Mouse (Mus musculus) embryonic facial prominence, embryonic 10.5 days (tissue): ENCODE data around the gene Tbc1d1. TPM values are rescaled to one million over a fixed set of nuclear protein-coding genes. Genes with fewer than 3 reads are reported as not detected.

ENCODE experiments used
- DNase-seq: peaks from one replicate; pipeline ENCODE4 v3.0.0-alpha.2; 2017; ENCODE audit warnings: low spot score
- H3K27ac ChIP-seq: fragments of 300-500 bp; sonication (generic); replicated peaks from 2 replicates; pipeline ENCODE4 v1.5.1; 2016; ENCODE audit warnings: mild to moderate bottlenecking
- H3K27me3 ChIP-seq: fragments of 300-500 bp; sonication (generic); replicated peaks from 2 replicates; pipeline ENCODE4 v1.6.1; 2016; ENCODE audit warnings: low read depth, mild to moderate bottlenecking; ENCODE audit not compliant: poor library complexity, severe bottlenecking
- H3K36me3 ChIP-seq: fragments of 300-500 bp; sonication (generic); replicated peaks from 2 replicates; pipeline ENCODE4 v1.6.1; 2016; ENCODE audit warnings: mild to moderate bottlenecking, moderate library complexity
- H3K4me1 ChIP-seq: fragments of 300-500 bp; sonication (generic); 2 replicates; pipeline ENCODE4 v1.6.1; 2016
- H3K4me3 ChIP-seq: fragments of 300-500 bp; sonication (generic); 2 replicates; pipeline ENCODE4 v1.5.1; 2016; ENCODE audit warnings: mild to moderate bottlenecking, moderate library complexity
- H3K9me3 ChIP-seq: fragments of 300-500 bp; sonication (generic); 2 replicates; pipeline ENCODE4 v1.6.1; 2016; ENCODE audit warnings: mild to moderate bottlenecking
- WGBS: fragments of 180-500 bp; shearing (Covaris S2); methylation state at CpG from one replicate; pipeline ENCODE4 v1.1.7; 2016; 5-methylcytosine and 5-hydroxymethylcytosine counted together
- polyA plus RNA-seq: library from polyadenylated mRNA; unstranded; fragments of >200 nt; fragmentation: Nextera tagmentation; extraction: Ambion mirVana; gene quantifications from 2 replicates; pipeline ENCODE4 v1.2.1, GENCODE M21; 2016

Gene Tbc1d1
- polyA plus RNA-seq, 1 experiment from 2014 or later, result 32.9 TPM

- Histone ChIP-seq H3K36me3 (no peaks in the 10 kb centered on the region), H3K27ac (no peak overlapping the region), H3K4me1 (peaks cover 19% of the 10 kb centered on the region), H3K4me3 (no peak overlapping the region), H3K9me3 (no peaks in the 10 kb centered on the region), H3K27me3 (peaks cover 41% of the 10 kb centered on the region)
- WGBS, result 86% methylated on average over 3 of the region's 3 CpGs
- DNase-seq, result no peak
Measured at GRCm38 (mm10) chr5:64164414-64164813, 8.3 kb downstream of the Tbc1d1 start.

GRCm38 (mm10) chr5:64165826-64166225 lies 9.7 kb downstream of the Tbc1d1 start:
- Histone ChIP-seq H3K4me1 (peaks cover 5% of the 10 kb centered on the region), H3K27me3 (peaks cover 27% of the 10 kb centered on the region), H3K36me3 (no peaks in the 10 kb centered on the region), H3K4me3 (no peak overlapping the region), H3K27ac (no peak overlapping the region), H3K9me3 (no peaks in the 10 kb centered on the region)
- DNase-seq, result no peak
- 63% methylated on average over 2 of the region's 2 CpGs for WGBS

GRCm38 (mm10) chr5:64168990-64169540 lies 13.0 kb downstream of the Tbc1d1 start:
- Histone ChIP-seq H3K4me3 (no peak overlapping the region), H3K27me3 (0 out of 2 replicates have a peak, but pooled peaks cover 7% of the 10 kb centered on the region), H3K27ac (no peak overlapping the region), H3K9me3 (no peaks in the 10 kb centered on the region), H3K36me3 (no peaks in the 10 kb centered on the region), H3K4me1 (peaks cover 2% of the 10 kb centered on the region; the same call in 1 of the 2 replicates)
- no peak for DNase-seq
- 94% methylated on average over 10 of the region's 10 CpGs for WGBS

GRCm38 (mm10) chr5:64172884-64173283 lies 16.8 kb downstream of the Tbc1d1 start:
- Histone ChIP-seq H3K27ac (no peak overlapping the region), H3K4me3 (no peak overlapping the region), H3K36me3 (no peaks in the 10 kb centered on the region), H3K9me3 (no peaks in the 10 kb centered on the region), H3K4me1 (peaks cover 6% of the 10 kb centered on the region; the same call in 1 of the 2 replicates), H3K27me3 (no peaks in the 10 kb centered on the region)
- WGBS, result 80% methylated on average over 3 of the region's 3 CpGs
- no peak for DNase-seq

- no peaks in the 10 kb centered on the region for H3K36me3 ChIP-seq
- no peaks in the 10 kb centered on the region for H3K9me3 ChIP-seq
- 84% methylated on average over 16 of the region's 16 CpGs for WGBS
- no peak overlapping the region for H3K27ac ChIP-seq
- no peak overlapping the region for H3K4me3 ChIP-seq
- peaks cover 6% of the 10 kb centered on the region; the same call in 1 of the 2 replicates for H3K4me1 ChIP-seq
- no peaks in the 10 kb centered on the region for H3K27me3 ChIP-seq
- DNase-seq, result no peak
Measured at GRCm38 (mm10) chr5:64173302-64173701, 17.2 kb downstream of the Tbc1d1 start.

GRCm38 (mm10) chr5:64174429-64174935 lies 18.4 kb downstream of the Tbc1d1 start:
- DNase-seq, result no peak
- Histone ChIP-seq H3K9me3 (no peaks in the 10 kb centered on the region), H3K36me3 (no peaks in the 10 kb centered on the region), H3K27me3 (no peaks in the 10 kb centered on the region), H3K27ac (no peak overlapping the region), H3K4me3 (no peak overlapping the region), H3K4me1 (peaks cover 6% of the 10 kb centered on the region; the same call in 1 of the 2 replicates)
- WGBS, result 71% methylated on average over 5 of the region's 5 CpGs

- DNase-seq, result no peak
- H3K27me3 ChIP-seq, result no peaks in the 10 kb centered on the region
- H3K4me1 ChIP-seq, result no peaks in the 10 kb centered on the region
- H3K4me3 ChIP-seq, result no peak overlapping the region
- WGBS, result 90% methylated on average over 8 of the region's 8 CpGs
- H3K9me3 ChIP-seq, result no peaks in the 10 kb centered on the region
- no peak overlapping the region for H3K27ac ChIP-seq
- no peaks in the 10 kb centered on the region for H3K36me3 ChIP-seq
Measured at GRCm38 (mm10) chr5:64180548-64180947, 24.4 kb downstream of the Tbc1d1 start.

- no peak for DNase-seq
- H3K27me3 ChIP-seq, result no peaks in the 10 kb centered on the region
- 85% methylated on average over 4 of the region's 4 CpGs for WGBS
- no peaks in the 10 kb centered on the region for H3K4me1 ChIP-seq
- H3K27ac ChIP-seq, result no peak overlapping the region
- H3K9me3 ChIP-seq, result no peaks in the 10 kb centered on the region
- H3K4me3 ChIP-seq, result no peak overlapping the region
- no peaks in the 10 kb centered on the region for H3K36me3 ChIP-seq
Measured at GRCm38 (mm10) chr5:64183712-64184111, 27.6 kb downstream of the Tbc1d1 start.

- Histone ChIP-seq H3K27ac (no peak overlapping the region), H3K4me1 (no peaks in the 10 kb centered on the region), H3K36me3 (no peaks in the 10 kb centered on the region), H3K4me3 (no peak overlapping the region), H3K27me3 (no peaks in the 10 kb centered on the region), H3K9me3 (no peaks in the 10 kb centered on the region)
- no peak for DNase-seq
- WGBS, result 67% methylated on average over 7 of the region's 7 CpGs
Measured at GRCm38 (mm10) chr5:64185257-64185656, 29.2 kb downstream of the Tbc1d1 start.

- no peak for DNase-seq
- Histone ChIP-seq H3K27me3 (no peaks in the 10 kb centered on the region), H3K4me1 (no peaks in the 10 kb centered on the region), H3K4me3 (no peak overlapping the region), H3K36me3 (no peaks in the 10 kb centered on the region; the same call in 1 of the 2 replicates), H3K9me3 (peaks cover 8% of the 10 kb centered on the region; the same call in 1 of the 2 replicates), H3K27ac (no peak overlapping the region)
- WGBS, result 77% methylated on average over 5 of the region's 5 CpGs
Measured at GRCm38 (mm10) chr5:64186566-64186965, 30.5 kb downstream of the Tbc1d1 start.

- DNase-seq, result no peak
- H3K36me3 ChIP-seq, result no peaks in the 10 kb centered on the region; the same call in 1 of the 2 replicates
- peaks cover 10% of the 10 kb centered on the region; the same call in 1 of the 2 replicates for H3K9me3 ChIP-seq
- H3K4me3 ChIP-seq, result no peak overlapping the region
- no peaks in the 10 kb centered on the region for H3K27me3 ChIP-seq
- WGBS, result 60% methylated on average over 3 of the region's 3 CpGs
- H3K4me1 ChIP-seq, result 0 out of 2 replicates have a peak, but pooled peaks cover 1% of the 10 kb centered on the region
- no peak overlapping the region for H3K27ac ChIP-seq
Measured at GRCm38 (mm10) chr5:64188083-64188648, 32.1 kb downstream of the Tbc1d1 start.

- no peaks in the 10 kb centered on the region for H3K27me3 ChIP-seq
- WGBS, result 92% methylated on average over 5 of the region's 5 CpGs
- H3K4me3 ChIP-seq, result no peak overlapping the region
- H3K27ac ChIP-seq, result no peak overlapping the region
- H3K4me1 ChIP-seq, result peaks cover 5% of the 10 kb centered on the region; the same call in 1 of the 2 replicates
- DNase-seq, result no peak
- peaks cover 10% of the 10 kb centered on the region; the same call in 1 of the 2 replicates for H3K9me3 ChIP-seq
- H3K36me3 ChIP-seq, result no peaks in the 10 kb centered on the region; the same call in 1 of the 2 replicates
Measured at GRCm38 (mm10) chr5:64190892-64191291, 34.8 kb downstream of the Tbc1d1 start.

GRCm38 (mm10) chr5:64193353-64193752 lies 37.2 kb downstream of the Tbc1d1 start:
- H3K27me3 ChIP-seq, result no peaks in the 10 kb centered on the region

More at GRCm38 (mm10) chr5:64193353-64193752, 37.2 kb downstream of the Tbc1d1 start:
- H3K36me3 ChIP-seq, result no peaks in the 10 kb centered on the region; the same call in 1 of the 2 replicates
- peaks cover 10% of the 10 kb centered on the region; the same call in 1 of the 2 replicates for H3K9me3 ChIP-seq
- no peak overlapping the region for H3K27ac ChIP-seq
- no peak overlapping the region for H3K4me3 ChIP-seq
- WGBS, result 56% methylated on average over 11 of the region's 11 CpGs
- peaks cover 12% of the 10 kb centered on the region for H3K4me1 ChIP-seq
- no peak for DNase-seq
